Mouse (Mus musculus) hindbrain, embryonic 13.5 days (tissue): ENCODE data around the gene Gdf9. TPM values are rescaled to one million over a fixed set of nuclear protein-coding genes. Genes with fewer than 3 reads are reported as not detected.
A peak's percentile ranks its signal among the peaks of the same experiment; 100 is the strongest.

ENCODE experiments used
- ATAC-seq: fragments of 200-750 bp; cut with Nextera tagmentation; 2 replicates; pipeline ENCODE4 v1.8.0; 2017; ENCODE audit warnings: moderate TSS enrichment; ENCODE audit not compliant: low FRiP score
- H3K27ac ChIP-seq: fragments of 300-500 bp; sonication (generic); 2 replicates; pipeline ENCODE4 v1.5.1; 2015; ENCODE audit warnings: inconsistent platforms, mild to moderate bottlenecking, moderate library complexity
- H3K27me3 ChIP-seq: fragments of 300-500 bp; sonication (generic); 2 replicates; pipeline ENCODE4 v1.6.1; 2015; ENCODE audit warnings: mild to moderate bottlenecking, inconsistent platforms
- H3K36me3 ChIP-seq: fragments of 300-500 bp; sonication (generic); 2 replicates; pipeline ENCODE4 v1.6.1; 2015; ENCODE audit warnings: mild to moderate bottlenecking, inconsistent platforms
- H3K4me1 ChIP-seq: fragments of 300-500 bp; sonication (generic); replicated peaks from 2 replicates; pipeline ENCODE4 v1.6.1; 2015; ENCODE audit warnings: inconsistent platforms
- H3K4me2 ChIP-seq: fragments of 300-500 bp; sonication (generic); 2 replicates; pipeline ENCODE4 v1.6.1; 2015; ENCODE audit warnings: inconsistent platforms, mild to moderate bottlenecking, moderate library complexity
- H3K4me3 ChIP-seq: fragments of 300-500 bp; sonication (generic); 2 replicates; pipeline ENCODE4 v1.5.1; 2015; ENCODE audit warnings: mild to moderate bottlenecking, inconsistent platforms
- H3K9ac ChIP-seq: fragments of 300-500 bp; sonication (generic); 2 replicates; pipeline ENCODE4 v1.6.1; 2015; ENCODE audit warnings: mild to moderate bottlenecking, inconsistent platforms
- H3K9me3 ChIP-seq: fragments of 300-500 bp; sonication (generic); 2 replicates; pipeline ENCODE4 v1.6.1; 2016; ENCODE audit warnings: inconsistent platforms
- WGBS: fragments of 180-500 bp; shearing (Covaris S2); methylation state at CpG from one replicate; pipeline ENCODE4 v1.1.7; 2015; 5-methylcytosine and 5-hydroxymethylcytosine counted together
- polyA plus RNA-seq: library from polyadenylated mRNA; unstranded; fragments of >200 nt; fragmentation: Nextera tagmentation; extraction: Ambion mirVana; gene quantifications from 2 replicates; pipeline ENCODE4 v1.2.1, GENCODE M21; 2015

Gene Gdf9
- polyA plus RNA-seq, 1 experiment from 2014 or later: 3.1 TPM

- H3K9ac ChIP-seq: no peak overlapping the region
- H3K27ac ChIP-seq: no peak overlapping the region
- H3K4me1 ChIP-seq: peaks cover 17% of the 10 kb centered on the region
- ATAC-seq: no peak
- H3K4me2 ChIP-seq: no peak overlapping the region
- no peaks in the 10 kb centered on the region for H3K9me3 ChIP-seq
- H3K27me3 ChIP-seq: no peaks in the 10 kb centered on the region
- WGBS: 93% methylated on average over 3 of the region's 3 CpGs
- peaks cover 13% of the 10 kb centered on the region for H3K36me3 ChIP-seq
- H3K4me3 ChIP-seq: no peak overlapping the region
Measured at GRCm38 (mm10) chr11:53427993-53428715, 2.7 kb upstream of the Gdf9 start.

DNA sequence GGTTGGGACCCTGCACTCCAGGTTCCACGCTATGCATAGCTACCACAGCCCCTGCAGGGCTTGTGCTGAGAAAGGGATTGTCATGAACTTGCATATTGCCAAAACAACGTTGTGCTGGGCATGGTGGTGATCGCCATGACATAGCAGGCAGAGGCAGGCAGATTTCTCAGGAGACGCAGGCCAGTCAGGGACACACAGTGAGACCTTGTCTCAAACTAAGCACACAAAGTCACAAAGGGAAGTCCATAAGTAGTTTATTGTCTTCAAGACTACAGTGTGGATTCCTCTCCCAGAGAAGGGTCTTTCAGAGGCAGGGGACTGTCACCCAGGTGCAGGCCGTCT is 2.1 kb upstream of the Gdf9 start:
- H3K27ac ChIP-seq: no peak overlapping the region
- no peak overlapping the region for H3K4me2 ChIP-seq
- ATAC-seq: no peak
- 95% methylated on average over 5 of the region's 5 CpGs for WGBS
- H3K27me3 ChIP-seq: no peaks in the 10 kb centered on the region
- H3K4me3 ChIP-seq: no peak overlapping the region
- H3K4me1 ChIP-seq: peaks cover 17% of the 10 kb centered on the region
- no peaks in the 10 kb centered on the region for H3K9me3 ChIP-seq
- H3K9ac ChIP-seq: no peak overlapping the region
- peaks cover 13% of the 10 kb centered on the region for H3K36me3 ChIP-seq

DNA sequence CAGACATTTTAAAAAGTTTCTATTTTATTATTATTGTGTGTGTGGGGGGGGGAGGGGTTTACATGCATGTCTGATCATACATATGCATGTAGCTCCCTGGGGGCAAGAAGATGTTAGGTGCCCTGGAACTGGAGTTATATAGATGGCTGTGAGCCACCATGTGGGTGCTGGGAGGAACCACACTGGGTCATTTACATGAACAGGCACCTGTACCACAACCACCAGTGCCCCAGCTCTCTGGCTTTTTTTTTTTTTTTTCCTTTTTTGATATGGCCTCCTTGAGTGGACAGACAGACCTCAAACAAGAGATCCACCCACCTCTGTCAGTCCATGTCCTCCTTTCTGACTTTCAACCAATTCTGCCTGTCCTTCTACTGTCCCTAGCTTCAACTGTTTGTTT is 1.6 kb upstream of the Gdf9 start:
- peak overlapping the region; percentile 94 for H3K4me2 ChIP-seq
- no peak overlapping the region for H3K27ac ChIP-seq
- ATAC-seq: no peak
- no peaks in the 10 kb centered on the region for H3K9me3 ChIP-seq
- H3K27me3 ChIP-seq: no peaks in the 10 kb centered on the region
- peak overlapping the region; percentile 87; the same call in 1 of the 2 replicates for H3K4me3 ChIP-seq
- H3K9ac ChIP-seq: no peak overlapping the region
- peaks cover 17% of the 10 kb centered on the region for H3K4me1 ChIP-seq
- H3K36me3 ChIP-seq: peaks cover 13% of the 10 kb centered on the region

DNA sequence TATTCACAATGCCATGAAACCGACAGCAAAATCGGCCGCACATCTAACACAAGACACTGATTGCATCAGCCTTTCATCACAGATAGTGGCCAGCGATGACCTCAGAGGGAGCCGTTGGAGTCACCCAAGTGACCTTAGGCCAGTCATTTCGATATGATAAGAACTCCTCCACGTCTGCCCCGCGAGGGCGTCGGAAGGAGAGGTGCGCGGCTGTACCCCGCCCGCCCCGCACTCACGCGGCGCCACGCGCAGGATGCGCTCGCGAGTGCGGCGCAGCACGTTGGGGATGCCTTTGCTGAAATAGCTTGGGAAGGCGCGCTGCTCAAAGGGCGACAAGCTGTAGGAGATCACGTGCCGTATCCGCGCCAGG is 538 bp upstream of the Gdf9 start:
- Histone ChIP-seq H3K27me3 (no peaks in the 10 kb centered on the region), H3K27ac (peak overlapping the region; percentile 87), H3K36me3 (peaks cover 13% of the 10 kb centered on the region), H3K4me2 (peak overlapping the region; percentile 94), H3K9me3 (no peaks in the 10 kb centered on the region), H3K9ac (peak overlapping the region; percentile 92), H3K4me3 (peak overlapping the region; percentile 87), H3K4me1 (peaks cover 17% of the 10 kb centered on the region)
- WGBS: under 1% methylated on average over 34 of the region's 34 CpGs
- ATAC-seq: peak; percentile 74; the same call in 1 of the 2 replicates

DNA sequence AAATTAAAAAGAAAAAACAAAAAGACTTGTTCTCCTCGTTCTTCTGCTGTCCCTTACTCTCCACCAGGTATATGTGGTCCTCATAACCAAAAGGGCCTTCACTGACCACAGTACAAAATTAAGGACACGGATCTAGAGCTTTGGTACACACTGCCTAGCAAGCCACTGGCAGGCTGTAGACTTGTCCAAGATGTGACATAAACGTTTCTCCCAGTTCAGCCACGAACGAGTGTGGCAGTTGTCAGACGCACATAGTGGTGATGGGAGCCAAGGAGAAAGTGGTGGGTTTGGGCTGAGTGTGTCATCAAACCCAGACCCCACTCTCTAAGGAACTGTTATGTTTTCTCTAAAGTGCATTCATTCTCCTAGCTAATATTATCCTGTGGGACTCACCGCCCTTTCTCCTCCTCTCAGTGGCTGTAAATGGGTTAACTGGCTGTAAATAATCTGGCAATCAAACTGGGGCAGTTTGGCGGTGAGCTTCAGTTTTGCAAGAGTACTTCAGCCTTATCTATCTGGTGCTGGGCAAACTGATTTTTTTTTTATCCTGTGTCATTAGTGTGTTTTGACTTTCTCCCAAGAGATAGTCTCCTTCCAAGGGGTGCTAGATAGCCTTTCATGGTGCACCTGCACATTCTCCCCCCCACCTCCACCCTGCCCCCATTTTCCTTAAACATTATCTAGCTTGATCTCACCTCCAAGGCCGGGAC is 679 bp downstream of the Gdf9 start:
- Histone ChIP-seq H3K27ac (peak overlapping the region; percentile 81), H3K4me3 (peak overlapping the region; percentile 87), H3K27me3 (no peaks in the 10 kb centered on the region), H3K36me3 (peaks cover 13% of the 10 kb centered on the region), H3K4me2 (peak overlapping the region; percentile 94), H3K9ac (peak overlapping the region; percentile 40), H3K4me1 (peaks cover 17% of the 10 kb centered on the region), H3K9me3 (no peaks in the 10 kb centered on the region)
- 18% methylated on average over 9 of the region's 9 CpGs for WGBS
- peak; percentile 55 for ATAC-seq

DNA sequence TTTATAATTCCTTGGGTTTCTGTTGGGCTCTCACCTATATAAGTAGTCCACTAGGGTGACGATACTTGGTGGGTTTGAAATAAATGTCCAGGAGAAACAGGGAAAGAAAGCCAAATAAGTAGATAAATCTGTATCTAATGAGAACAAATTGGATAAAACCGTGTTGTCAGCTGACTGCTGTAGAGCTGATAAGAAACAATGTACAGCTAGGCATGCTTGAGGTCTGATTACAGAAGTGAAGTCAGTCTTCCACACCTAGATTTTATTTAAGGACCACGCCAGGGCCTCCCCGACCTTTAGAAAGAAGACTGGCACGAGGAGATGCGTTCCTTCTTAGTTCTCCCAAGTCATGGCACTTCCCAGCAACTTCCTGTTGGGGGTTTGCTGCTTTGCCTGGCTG is 2.2 kb downstream of the Gdf9 start:
- ATAC-seq: no peak
- no peak overlapping the region for H3K9ac ChIP-seq
- H3K27me3 ChIP-seq: no peaks in the 10 kb centered on the region
- H3K4me1 ChIP-seq: peaks cover 17% of the 10 kb centered on the region
- peaks cover 13% of the 10 kb centered on the region for H3K36me3 ChIP-seq
- H3K4me3 ChIP-seq: no peak overlapping the region
- no peak overlapping the region for H3K27ac ChIP-seq
- H3K9me3 ChIP-seq: no peaks in the 10 kb centered on the region
- no peak overlapping the region for H3K4me2 ChIP-seq
- WGBS: 71% methylated on average over 6 of the region's 6 CpGs

DNA sequence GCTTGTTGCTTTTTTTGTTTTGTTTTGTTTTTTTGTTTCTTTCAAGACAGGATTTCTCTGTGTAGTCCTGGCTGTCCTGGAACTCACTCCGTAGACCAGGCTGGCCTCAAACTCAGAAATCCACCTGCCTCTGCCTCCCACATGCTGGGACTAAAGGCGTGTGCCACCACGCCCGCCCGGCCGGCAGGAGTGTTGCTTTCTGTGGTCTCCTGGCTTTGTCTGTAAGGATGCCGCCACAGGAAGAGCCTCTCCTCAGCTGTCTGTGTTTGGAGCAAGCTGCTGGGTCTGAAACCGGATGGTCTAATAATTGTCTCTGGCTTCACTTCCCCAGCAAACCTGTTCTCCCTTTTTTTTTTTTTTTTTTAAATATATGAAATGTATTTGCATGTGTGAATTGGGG is 4.7 kb downstream of the Gdf9 start:
- Histone ChIP-seq H3K27me3 (no peaks in the 10 kb centered on the region), H3K4me2 (no peak overlapping the region), H3K27ac (no peak overlapping the region), H3K4me3 (no peak overlapping the region), H3K4me1 (peaks cover 6% of the 10 kb centered on the region; the same call in 1 of the 2 replicates), H3K9me3 (no peaks in the 10 kb centered on the region), H3K36me3 (peaks cover 3% of the 10 kb centered on the region; the same call in 1 of the 2 replicates), H3K9ac (no peak overlapping the region)
- WGBS: 88% methylated on average over 8 of the region's 8 CpGs
- no peak for ATAC-seq

- H3K27me3 ChIP-seq: no peaks in the 10 kb centered on the region
- H3K9me3 ChIP-seq: no peaks in the 10 kb centered on the region
- no peak overlapping the region for H3K4me3 ChIP-seq
- ATAC-seq: no peak
- peaks cover 3% of the 10 kb centered on the region; the same call in 1 of the 2 replicates for H3K36me3 ChIP-seq
- no peak overlapping the region for H3K9ac ChIP-seq
- WGBS: 85% methylated on average over 6 of the region's 6 CpGs
- no peak overlapping the region for H3K27ac ChIP-seq
- no peak overlapping the region for H3K4me2 ChIP-seq
- peaks cover 6% of the 10 kb centered on the region; the same call in 1 of the 2 replicates for H3K4me1 ChIP-seq
Measured at GRCm38 (mm10) chr11:53436338-53436737, 5.5 kb downstream of the Gdf9 start.

GRCm38 (mm10) chr11:53441921-53442320 is 11.1 kb downstream of the Gdf9 start:
- H3K9ac ChIP-seq: no peak overlapping the region
- H3K4me2 ChIP-seq: no peak overlapping the region
- no peak overlapping the region for H3K4me3 ChIP-seq
- no peaks in the 10 kb centered on the region for H3K9me3 ChIP-seq
- 63% methylated on average over 12 of the region's 12 CpGs for WGBS
- 0 out of 2 replicates have a peak overlapping the region, but pooled peaks have one; percentile 23 for H3K27ac ChIP-seq
- peaks cover 3% of the 10 kb centered on the region; the same call in 1 of the 2 replicates for H3K36me3 ChIP-seq
- ATAC-seq: no peak
- H3K27me3 ChIP-seq: 0 out of 2 replicates have a peak, but pooled peaks cover 3% of the 10 kb centered on the region
- no peaks in the 10 kb centered on the region for H3K4me1 ChIP-seq

DNA sequence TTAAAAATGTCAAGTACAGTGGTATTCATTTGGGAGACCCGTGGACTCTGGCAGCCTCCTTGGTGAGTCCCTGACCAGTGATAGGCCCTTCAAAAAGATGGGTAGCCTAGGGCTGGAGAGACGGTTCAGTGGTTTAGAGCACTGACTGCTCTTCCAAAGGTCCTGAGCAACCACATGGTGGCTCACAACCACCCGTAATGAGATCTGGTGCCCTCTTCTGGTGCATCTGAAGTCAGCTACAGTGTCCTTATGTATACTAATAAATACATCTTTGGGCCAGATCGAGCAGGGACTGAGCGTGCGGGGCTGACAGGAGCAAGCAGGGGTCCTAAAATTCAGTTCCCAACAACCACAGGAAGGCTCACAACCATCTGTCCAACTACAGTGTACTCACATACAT is 13.0 kb downstream of the Gdf9 start:
- ATAC-seq: no peak
- H3K36me3 ChIP-seq: no peaks in the 10 kb centered on the region
- no peak overlapping the region for H3K9ac ChIP-seq
- no peak overlapping the region for H3K4me3 ChIP-seq
- H3K27ac ChIP-seq: no peak overlapping the region
- no peaks in the 10 kb centered on the region for H3K9me3 ChIP-seq
- H3K27me3 ChIP-seq: 0 out of 2 replicates have a peak, but pooled peaks cover 3% of the 10 kb centered on the region
- 39% methylated on average over 6 of the region's 6 CpGs for WGBS
- no peak overlapping the region for H3K4me2 ChIP-seq
- H3K4me1 ChIP-seq: no peaks in the 10 kb centered on the region

DNA sequence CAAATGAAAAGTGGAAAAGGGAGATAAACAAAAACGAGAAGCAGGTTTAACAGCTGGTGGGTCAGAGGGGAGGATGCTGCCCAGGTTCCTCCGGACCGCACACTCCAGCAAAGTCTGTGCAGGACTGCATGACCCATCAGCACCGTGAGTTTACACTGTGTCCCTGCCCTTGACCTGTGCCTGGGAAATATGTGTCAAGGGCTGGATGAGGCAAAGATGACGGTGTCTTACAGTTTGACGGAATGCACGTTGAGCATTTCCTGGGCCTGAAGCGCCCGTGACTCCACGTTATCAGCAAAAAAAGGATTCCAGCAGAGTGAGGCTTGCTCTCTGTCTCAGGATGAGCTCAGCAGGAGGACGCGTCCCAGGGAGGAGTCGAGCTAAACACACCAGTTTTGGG is 14.7 kb downstream of the Gdf9 start:
- H3K27me3 ChIP-seq: peaks cover 8% of the 10 kb centered on the region; the same call in 1 of the 2 replicates
- H3K9me3 ChIP-seq: no peaks in the 10 kb centered on the region
- H3K4me3 ChIP-seq: no peak overlapping the region
- H3K4me1 ChIP-seq: no peaks in the 10 kb centered on the region
- H3K27ac ChIP-seq: no peak overlapping the region
- no peak overlapping the region for H3K4me2 ChIP-seq
- H3K36me3 ChIP-seq: no peaks in the 10 kb centered on the region
- 0 out of 2 replicates have a peak overlapping the region, but pooled peaks have one; percentile 8 for H3K9ac ChIP-seq
- ATAC-seq: no peak
- 65% methylated on average over 13 of the region's 13 CpGs for WGBS

GRCm38 (mm10) chr11:53446183-53446582 is 15.4 kb downstream of the Gdf9 start:
- 90% methylated on average over 13 of the region's 13 CpGs for WGBS
- peaks cover 11% of the 10 kb centered on the region; the same call in 1 of the 2 replicates for H3K27me3 ChIP-seq
- 0 out of 2 replicates have a peak overlapping the region, but pooled peaks have one; percentile 8 for H3K9ac ChIP-seq
- no peak overlapping the region for H3K4me3 ChIP-seq
- H3K4me2 ChIP-seq: no peak overlapping the region
- H3K9me3 ChIP-seq: no peaks in the 10 kb centered on the region
- H3K27ac ChIP-seq: no peak overlapping the region
- H3K36me3 ChIP-seq: no peaks in the 10 kb centered on the region
- H3K4me1 ChIP-seq: no peaks in the 10 kb centered on the region
- no peak for ATAC-seq
